Mouse (Mus musculus) left cerebral cortex, postnatal 25 days (tissue): ENCODE data around the gene Rdh5. TPM values are rescaled to one million over a fixed set of nuclear protein-coding genes. Genes with fewer than 3 reads are reported as not detected.

Experiments
- DNase-seq, 2 experiments: peaks; one replicate each; pipeline ENCODE4 v3.0.0; 2022; ENCODE audit warnings: low spot score in 2 of 2, mixed read lengths in 1 of 2
- intact Hi-C: fragments of 180-260 bp; cut with DNase I; formaldehyde crosslinking; loops from one replicate; pipeline ENCODE4 v1.15.1; 2025
- total RNA-seq, 2 experiments: library from RNA; stranded (reverse); gene quantifications; 2 replicates each; pipeline ENCODE4 v1.2.3; 2021

The Rdh5 gene
- total RNA-seq, 2 experiments from 2014 or later = 6.0 to 8.2 TPM

DNA sequence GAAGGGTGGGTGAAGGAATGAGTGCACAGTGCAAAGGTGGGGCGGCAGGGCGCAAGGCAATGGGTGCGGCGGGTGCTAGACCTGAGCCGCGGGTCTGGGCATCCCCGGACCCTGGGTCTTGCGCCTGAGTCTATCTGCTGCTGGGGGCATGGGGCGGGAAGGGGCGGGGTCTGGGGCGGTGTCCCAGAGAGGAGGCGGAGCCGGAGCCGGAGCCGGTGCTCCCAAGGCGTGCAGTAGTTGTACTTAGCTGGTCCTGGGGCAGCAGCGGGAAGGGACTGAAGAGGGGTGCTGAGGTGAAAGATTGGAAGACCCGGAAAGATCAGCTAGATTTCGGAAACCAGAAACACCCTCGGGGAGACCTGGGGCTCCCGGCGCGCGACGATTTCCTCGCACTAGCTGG is 10.9 kb upstream of the Rdh5 start, which contains the start of gene Itga7:
TSS of gene Itga7 (plus strand) at position 245 of the 400 bp plus-strand sequence.
- DNase-seq = no peak
- intact Hi-C loops = no loop called here

DNA sequence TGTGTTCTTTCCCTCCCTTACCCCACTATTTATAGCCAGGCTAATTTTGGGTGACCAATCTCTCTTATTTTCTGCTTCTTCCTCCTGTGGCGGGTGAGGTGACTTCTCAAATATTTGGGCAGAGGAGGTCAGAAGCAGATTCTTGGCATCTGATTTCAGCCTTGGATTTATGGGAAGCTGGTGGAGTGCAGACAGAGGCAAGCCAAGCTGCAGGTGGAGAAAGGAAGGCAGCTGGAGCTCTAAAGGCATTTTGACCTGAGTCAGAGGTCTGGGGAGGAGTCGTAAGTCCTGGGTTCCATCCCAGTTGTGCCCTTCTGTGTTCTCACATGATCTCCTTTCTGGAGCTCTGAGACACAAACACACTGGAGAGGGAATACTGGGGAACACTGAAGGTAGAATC is 8.8 kb upstream of the Rdh5 start:
- intact Hi-C loops = no loop called here
- DNase-seq = no peak

DNA sequence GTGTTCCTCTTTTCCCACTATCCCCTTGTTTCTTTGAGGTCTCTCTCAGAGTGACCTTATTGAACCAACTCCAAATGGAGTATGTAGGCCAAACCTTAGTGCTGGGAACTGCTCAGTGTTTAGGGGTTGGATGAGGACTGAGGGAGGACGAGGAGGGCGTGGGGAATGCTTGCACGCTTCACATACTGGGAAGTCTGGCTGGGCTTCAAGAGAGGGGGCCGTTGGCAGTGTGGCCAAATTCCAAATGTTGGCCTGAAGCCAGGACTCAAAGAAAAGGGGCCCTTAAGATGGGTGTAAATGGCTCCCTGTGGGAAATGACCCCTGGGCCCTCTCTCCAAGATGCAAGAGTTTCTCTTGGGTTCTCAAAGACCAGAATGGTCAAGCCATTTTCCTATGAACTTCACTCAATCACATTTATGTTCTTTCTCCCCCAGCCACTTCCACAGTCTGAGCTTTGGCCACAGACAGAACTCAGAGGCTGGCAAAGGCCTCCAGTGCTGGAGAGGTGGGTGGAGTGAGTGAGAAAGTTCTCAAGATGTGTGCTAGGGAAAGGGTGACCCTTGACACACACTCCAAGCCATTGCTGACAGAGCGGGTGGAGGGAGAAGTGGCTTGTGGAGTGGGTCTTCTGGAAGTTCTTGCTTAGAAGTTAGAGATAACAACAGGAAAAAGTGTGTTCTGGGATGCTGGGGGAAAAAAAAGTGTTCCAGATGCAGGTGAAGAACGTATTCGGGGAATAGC is 7.1 kb upstream of the Rdh5 start:
- intact Hi-C loops = no loop called here
- no peak for DNase-seq

DNA sequence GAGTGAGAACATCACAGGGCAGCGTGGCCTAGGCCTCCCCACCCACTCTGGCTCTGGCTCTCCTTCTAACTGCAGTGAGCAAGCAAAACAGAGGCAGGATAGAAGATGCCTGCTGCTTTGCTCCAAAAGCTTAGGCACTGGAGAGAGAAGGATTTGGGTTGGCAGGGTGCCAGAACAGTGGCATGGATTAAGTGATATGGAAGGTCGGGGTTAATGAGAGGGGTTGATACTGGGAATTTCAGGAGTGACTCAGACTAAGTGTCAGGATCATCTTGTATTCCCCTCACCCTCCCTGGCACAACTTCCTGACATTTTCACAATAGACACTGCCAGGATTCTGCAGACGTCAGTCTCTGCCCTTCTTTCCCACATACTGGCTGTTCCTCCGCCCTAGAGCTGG is 5.7 kb upstream of the Rdh5 start:
- intact Hi-C loops = no loop called here
- DNase-seq = peak in 1 of 2 experiments; percentile 25

DNA sequence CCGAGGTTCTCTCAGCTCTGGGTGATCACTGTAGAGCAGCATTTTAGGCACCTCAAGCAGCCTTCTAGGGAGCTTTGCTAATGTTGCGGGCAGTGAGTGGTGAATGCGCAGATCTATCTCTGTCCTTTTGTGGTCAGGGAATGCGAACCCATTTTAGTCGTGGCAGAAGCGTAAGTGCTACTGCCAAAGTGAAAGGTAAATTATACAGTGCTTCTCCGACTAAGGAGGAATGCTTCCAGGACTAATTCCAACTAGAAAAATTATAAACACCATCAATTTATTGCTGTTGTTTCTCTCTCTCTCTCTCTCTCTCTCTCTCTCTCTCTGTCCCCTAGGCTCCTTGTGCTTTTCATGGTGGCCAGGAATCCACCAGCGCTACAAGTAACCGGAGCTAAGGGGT is 1.2 kb upstream of the Rdh5 start, which contains the start of gene Bloc1s1:
TSS of gene Bloc1s1 (minus strand) at position 101 of the 400 bp plus-strand sequence.
- no peak for DNase-seq
- intact Hi-C loops = loop anchor here (5.0 kb wide), 1 partner anchor 53 kb away; no protein-coding TSS in a partner anchor

DNA sequence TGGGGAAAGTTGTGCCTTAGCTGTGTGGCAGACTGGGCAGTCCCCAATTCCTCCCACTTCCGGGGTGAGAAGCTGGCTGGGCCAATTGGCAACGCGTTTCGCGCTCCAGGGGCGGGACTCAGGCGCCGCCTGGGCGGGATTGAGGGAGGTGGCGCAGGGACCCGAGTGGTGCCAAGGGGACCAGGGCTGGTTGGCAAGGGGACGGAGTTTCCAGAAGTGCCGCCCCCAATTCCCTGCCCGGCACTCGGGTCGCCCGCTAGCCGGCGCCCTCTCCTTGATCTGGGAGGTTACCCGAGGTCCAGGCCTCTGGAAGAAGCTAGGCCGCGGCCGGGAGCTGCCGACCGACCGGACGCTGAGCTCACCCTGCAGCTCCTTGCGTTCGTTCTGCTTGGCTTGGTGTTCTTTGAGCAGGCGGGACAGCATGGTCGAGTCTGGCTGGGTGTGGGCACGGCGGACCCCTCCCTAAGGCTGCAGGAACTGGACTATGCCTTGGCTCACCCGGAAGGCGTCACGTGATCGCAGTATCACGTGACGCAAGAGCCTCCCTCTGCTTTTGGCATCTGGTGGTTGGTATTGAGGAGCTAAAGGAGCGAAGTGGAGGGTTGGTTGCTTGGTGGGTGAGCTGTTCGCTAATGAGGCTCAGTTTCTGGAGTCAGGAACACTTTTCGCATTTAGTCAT is 464 bp upstream of the Rdh5 start:
- DNase-seq = peak; percentile 92 to 97
- intact Hi-C loops = loop anchor here (5.0 kb wide), 1 partner anchor 54 kb away; no protein-coding TSS in a partner anchor

DNA sequence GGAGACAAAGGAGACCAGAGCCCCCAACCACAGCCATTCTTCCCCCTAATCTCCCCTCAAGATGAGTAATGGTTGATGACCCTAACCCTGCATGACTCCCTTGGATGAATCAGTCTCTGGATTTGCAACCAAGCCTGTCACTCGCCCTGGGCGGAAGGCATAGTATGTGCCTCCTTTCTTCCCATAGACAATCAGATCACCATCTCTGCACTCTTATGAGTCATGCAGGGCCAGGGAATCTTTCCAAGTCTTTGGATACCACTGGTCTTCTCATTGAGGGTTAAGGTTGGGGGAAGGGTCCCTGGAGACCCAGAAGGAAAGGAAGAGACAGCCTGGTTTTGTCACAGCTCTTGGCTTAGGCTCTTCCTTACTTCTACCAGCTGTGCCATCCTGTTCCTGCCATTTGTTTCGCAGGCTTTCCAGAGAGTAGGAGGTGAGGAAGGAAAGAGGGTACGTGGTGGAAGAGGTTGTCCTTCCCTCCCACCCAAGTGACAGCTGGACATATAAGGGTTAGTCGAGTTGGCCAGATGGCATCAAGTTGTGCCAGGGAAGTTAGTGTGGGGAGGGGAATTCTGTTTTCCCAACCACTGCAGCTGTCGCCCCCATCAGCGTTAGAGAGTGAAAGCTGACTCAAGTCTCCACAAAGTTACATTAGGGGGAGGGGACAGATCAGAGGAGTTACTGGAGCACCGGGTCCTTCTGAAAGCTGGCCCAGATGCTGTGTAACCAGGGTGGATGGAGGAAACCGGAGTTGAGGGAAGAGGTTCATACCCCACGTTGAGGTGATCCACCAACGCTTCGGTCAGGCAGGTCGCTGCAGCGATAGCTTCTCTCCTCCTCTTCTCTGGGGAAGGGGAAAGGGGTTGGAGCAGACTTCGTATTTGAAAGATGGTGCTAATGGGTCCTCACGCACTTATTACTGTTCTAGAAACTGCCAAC is 536 bp downstream of the Rdh5 start:
- peak in 1 of 2 experiments; percentile 44 for DNase-seq
- intact Hi-C loops = loop anchor here (5.0 kb wide), 1 partner anchor 55 kb away; no protein-coding TSS in a partner anchor

DNA sequence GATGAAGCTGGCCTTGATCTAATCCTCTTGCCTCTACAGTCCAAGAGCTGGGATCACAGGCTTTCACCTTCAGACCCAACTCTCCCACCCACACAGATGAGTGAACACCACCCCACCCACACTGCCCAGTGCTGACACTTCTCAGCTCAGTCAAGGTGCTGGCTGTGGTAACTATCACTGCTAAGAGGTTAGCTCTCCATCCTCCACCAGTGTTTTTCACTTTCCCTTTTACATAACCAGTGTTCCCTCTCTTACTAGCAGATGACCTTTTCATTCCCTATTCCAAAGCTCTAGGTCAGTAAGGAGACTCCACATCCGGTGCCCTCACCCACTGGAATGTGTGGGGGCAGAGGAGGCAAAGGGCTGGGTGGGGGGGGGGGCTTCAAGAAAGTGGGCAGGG is 1.4 kb downstream of the Rdh5 start:
- DNase-seq = no peak
- intact Hi-C loops = loop anchor here (5.0 kb wide), 1 partner anchor 56 kb away; no protein-coding TSS in a partner anchor

DNA sequence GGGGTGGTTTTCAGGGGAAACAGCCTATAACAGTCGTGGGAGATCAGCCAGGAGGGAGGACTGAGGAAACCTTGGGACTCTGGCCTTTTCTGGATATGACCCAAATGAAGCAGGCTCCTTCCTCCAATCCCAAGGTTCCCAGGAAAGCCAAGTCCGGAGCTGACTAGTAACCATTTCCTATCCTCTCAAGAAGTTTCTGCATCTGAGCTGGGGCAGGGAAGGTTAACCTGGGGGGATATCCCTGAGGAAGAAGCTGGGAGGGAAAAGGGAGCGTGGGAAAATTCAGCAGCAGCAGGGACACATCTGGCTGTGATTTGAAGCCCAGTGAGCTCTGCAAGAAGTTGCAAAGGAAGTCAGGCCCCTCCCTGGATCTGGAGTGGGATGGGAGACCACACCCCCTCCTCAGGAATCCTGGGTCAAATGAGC is 1.9 kb downstream of the Rdh5 start:
- intact Hi-C loops = loop anchor here (5.0 kb wide), 1 partner anchor 57 kb away; no protein-coding TSS in a partner anchor
- no peak for DNase-seq

DNA sequence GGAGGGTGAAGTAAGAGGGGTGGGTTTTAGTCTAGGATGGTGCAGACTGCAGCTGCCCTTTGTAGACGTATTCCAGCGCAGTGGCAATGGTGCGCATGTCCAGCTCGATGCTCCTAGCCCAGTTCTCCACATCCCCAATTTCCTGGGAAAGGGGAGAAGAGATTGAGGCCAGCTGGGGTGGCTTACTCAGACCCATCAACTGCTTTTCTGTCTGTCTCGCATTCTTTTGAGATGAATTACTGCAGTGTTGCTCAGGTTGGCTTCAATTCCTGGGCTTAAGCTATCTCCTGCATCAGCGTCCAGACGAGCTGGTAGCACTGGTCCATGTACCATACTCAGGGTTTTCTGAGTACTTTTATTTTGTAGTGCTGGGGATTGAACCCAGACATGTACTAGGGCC is 2.7 kb downstream of the Rdh5 start:
- intact Hi-C loops = loop anchor here (5.0 kb wide), 1 partner anchor 57 kb away; no protein-coding TSS in a partner anchor
- DNase-seq = no peak

DNA sequence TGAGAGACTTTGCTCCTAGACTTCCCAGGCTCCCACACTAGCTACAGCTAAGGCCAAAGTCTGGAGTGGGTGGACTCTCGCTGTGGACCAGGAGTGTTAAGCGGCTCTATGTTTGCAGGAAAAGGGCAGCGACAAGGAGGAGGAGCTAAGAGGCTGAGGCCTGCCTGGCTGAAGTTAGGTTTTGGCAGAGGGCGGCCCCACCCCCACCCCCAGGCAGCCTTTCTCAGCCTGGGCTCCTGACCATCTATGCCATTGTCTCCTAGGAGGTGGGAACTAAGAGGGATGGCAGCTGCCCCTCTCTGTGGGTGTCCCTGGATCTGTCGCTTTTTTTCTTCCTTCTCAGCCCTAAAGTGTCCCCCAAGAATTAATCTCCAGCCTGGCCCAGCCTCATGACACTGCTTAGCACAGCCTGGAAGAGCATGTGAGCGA is 3.5 kb downstream of the Rdh5 start:
- DNase-seq = peak in 1 of 2 experiments; percentile 64
- intact Hi-C loops = no loop called here

DNA sequence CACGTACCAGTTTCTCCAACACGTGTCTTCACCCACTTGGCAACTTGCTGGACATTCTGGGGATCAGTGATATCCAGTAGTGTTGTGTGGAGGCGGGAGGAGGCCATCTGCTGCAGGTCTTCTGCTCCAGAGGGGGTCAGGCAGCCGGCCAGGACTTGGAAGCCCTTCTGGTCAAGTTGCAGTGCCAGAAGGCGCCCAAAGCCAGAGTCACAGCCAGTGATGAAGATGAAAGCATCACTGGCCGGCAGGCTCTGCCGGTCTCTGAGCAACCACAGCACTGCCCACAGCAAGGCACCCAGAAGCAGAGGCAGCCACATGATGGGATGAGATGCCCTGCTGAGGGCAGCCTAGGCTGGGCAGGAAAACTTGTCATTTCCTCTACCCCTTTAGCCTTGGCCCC is 4.4 kb downstream of the Rdh5 start:
- intact Hi-C loops = no loop called here
- peak in 1 of 2 experiments; percentile 60 for DNase-seq

DNA sequence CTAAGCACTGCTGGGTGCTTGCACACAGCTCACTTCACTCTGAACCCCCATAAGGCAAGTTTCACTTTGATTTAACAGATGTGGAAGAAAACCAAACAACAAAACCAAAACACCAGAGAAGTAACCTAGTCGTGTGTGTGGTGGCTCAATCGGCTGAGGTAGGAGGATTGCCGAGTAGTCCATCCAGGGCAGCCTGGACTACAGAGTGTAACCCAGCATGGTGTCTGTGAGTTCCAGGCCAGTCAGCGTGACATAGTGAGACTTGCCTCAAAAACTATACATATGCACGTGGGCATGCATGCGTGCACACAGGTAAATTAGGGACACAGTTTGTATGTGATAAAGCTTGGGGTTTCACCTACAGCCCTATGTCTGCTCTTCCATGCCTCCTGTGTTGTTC is 5.3 kb downstream of the Rdh5 start:
- intact Hi-C loops = no loop called here
- no peak for DNase-seq

DNA sequence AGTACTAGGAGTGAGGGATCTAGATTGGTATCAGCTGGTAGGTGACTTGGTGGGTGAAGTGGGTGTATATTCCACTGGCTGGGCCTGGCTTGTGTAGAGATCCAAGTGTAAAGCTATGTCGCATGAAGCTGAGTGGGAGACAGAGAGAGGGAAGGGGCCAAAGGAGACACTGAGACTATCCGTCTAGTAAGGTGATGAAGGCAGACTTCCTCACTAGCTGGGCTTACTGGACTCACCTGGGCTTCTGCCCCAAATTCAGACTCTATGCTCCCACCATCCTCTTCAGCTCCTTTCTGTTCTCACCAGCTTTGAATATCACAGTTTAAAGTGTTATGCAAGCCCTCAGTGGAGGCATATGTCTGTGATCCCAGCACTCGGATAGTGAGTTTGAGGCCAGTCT is 6.0 kb downstream of the Rdh5 start:
- intact Hi-C loops = no loop called here

DNA sequence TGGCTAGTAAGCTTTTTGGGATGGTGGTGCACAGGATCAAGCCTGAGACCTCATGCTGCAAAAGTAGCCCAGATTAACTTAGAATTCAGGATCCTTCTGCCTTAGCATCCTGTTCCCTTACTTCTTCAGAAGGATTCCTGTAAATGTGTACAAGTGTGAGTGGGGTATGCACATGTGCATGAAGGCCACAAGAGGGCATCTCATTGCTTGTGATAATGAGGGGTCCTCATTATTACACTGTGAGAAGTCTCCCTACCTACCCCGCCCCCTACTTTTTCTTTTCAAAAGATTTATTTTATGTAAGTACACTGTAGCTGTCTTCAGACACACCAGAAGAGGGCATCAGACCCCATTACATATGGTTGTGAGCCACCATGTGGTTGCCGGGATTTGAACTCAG is 7.1 kb downstream of the Rdh5 start:
- no peak for DNase-seq
- intact Hi-C loops = no loop called here

More for the DNA sequence above, 6.0 kb downstream of the Rdh5 start:
- no peak for DNase-seq

DNA sequence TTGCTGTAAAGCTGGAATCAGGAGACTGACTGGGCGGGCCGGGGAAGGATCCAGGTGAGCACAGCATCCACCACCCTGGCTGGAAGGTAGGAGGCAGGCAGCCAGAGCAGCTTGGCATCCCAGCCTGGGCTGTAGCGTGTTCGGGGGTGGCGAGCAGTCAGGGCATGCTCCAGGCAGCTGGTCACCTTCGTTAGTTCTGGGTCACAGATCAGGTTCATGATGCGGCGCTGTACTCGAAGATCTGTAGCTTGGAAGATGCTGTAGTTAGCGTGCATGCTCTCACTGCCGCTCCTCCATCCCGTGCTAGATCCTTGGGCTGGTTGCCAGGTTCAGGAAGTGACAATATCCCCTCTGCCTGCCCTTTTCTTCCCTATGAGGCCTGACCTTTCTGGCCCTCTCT is 9.0 kb downstream of the Rdh5 start:
- intact Hi-C loops = no loop called here
- no peak for DNase-seq

DNA sequence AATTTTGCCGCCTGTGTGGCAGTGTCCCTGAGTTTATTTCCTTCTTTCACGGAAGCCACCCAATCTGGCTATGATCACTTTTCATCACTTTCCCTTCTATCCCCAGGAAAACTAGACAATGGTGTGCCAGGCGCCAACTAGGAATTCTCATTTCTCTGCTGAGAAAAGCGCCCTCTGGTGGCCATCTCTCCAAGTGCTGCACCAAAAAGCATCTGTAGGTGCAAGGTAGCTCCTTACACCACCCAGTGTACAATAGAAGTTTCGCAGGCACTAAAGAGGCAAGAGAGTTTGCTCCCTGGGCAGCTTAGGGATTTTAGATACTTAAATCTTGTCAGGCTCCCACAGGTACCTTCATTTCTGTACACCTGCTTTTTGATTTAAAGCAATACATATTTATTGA is 9.5 kb downstream of the Rdh5 start:
- intact Hi-C loops = no loop called here
- peak; percentile 89 to 93 for DNase-seq

DNA sequence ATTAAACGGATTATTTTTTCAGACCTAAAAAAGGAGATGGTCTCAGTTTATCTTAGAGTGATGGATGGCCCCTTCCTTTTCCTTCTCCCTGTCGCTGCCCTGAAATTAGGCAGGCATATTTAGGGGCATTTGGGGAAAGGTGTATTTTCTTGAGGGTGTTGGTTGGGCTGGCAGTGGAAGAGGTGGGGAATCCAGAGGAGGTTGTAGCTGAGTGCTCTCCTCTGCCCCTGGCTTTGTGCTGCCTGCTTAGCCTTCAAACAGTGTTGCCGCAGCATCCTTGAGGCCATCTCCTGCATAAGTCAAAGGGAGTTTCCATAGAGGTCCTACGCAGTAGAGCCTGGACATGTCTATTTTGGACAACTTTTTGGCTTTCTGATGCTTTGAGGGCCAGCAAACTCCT is 9.9 kb downstream of the Rdh5 start:
- no peak for DNase-seq
- intact Hi-C loops = no loop called here

DNA sequence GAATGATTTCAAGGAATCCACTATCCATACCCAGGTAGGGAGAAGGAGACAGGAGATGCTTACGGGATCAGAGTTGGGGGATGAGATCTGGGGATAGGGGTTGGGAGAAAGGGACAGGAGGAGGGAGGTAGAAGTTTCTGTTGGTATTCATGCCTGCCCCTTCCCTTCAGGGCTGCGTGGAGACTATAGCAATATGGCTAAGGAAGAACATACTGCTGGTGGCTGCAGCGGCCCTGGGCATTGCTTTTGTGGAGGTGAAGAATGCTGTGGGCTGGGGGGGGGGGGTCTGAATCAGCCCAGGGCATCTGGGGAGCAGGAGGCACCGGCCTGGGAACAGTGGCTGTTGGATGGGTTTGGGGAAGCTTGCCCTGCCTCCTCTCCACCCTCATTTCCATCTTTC is 10.4 kb downstream of the Rdh5 start:
- intact Hi-C loops = no loop called here
- DNase-seq = no peak

DNA sequence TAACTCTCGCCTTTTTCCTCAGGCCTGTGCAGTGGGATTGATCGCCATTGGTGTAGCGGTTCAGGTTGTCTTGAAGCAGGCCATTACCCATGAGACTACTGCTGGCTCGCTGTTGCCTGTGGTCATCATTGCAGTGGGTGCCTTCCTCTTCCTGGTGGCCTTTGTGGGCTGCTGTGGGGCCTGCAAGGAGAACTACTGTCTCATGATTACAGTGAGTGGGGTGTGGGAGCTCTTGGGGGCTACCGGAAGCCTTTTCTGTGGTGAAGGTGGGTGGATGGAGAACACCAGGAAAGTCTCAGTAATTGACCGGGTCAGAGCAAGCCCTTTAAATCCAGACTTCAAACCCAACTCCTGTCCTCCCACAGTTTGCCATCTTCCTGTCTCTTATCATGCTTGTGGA is 11.3 kb downstream of the Rdh5 start:
- intact Hi-C loops = no loop called here
- DNase-seq = no peak
